ENCODE assay signal across 10 mouse cellular contexts in genomic region chrX:79517646-79518016, GRCm38 (mm10). TPM values are rescaled to one million over a fixed set of nuclear protein-coding genes. Genes with fewer than 3 reads are reported as not detected.
A peak's percentile ranks its signal among the peaks of the same experiment; 100 is the strongest.
DNase-seq lines count a peak whose midpoint lies in the region; ATAC-seq and TF ChIP-seq lines count a peak whose summit lies in the region.
"Had no signal": no experiment of that assay in that cellular context is flagged by ENCODE, and none has a peak within 500 bp of the region (broad histone marks: within the 10 kb centered on the region; RNA-seq: fewer than 3 reads in every experiment).

No protein-coding gene starts in this region.

- no peak overlapping the region for H3K9ac ChIP-seq in kidney, postnatal 0 days (ENCODE audit: low read depth, low read length)
- no peak overlapping the region for H3K9ac ChIP-seq in forebrain, embryonic 12.5 days
- H3K9ac ChIP-seq in intestine, postnatal 0 days (ENCODE audit: low read depth, low read length) = no peak overlapping the region
- no peak overlapping the region for H3K9ac ChIP-seq in neural tube, embryonic 13.5 days

- no peak for TF ChIP-seq CTCF in kidney, postnatal 0 days (IDR thresholded peaks at IDR 0.05; ENCODE audit: low read depth)
- TF ChIP-seq CTCF in intestine, postnatal 0 days (IDR thresholded peaks at IDR 0.05; ENCODE audit: low read depth) = no peak

- H3K4me1 ChIP-seq in kidney, postnatal 0 days (replicated peaks; ENCODE audit: insufficient read depth, low read length) = no peaks in the 10 kb centered on the region
- no peaks in the 10 kb centered on the region for H3K4me1 ChIP-seq in forebrain, embryonic 12.5 days
- no peaks in the 10 kb centered on the region for H3K4me1 ChIP-seq in intestine, postnatal 0 days (replicated peaks; ENCODE audit: control insufficient read depth, insufficient read depth, low read length)
- no peaks in the 10 kb centered on the region for H3K4me1 ChIP-seq in neural tube, embryonic 13.5 days (replicated peaks)
- H3K4me1 ChIP-seq: megakaryocyte, embryonic 14.5 days had no signal

- H3K27me3 ChIP-seq in kidney, postnatal 0 days (ENCODE audit: insufficient read depth, low read length) = no peaks in the 10 kb centered on the region
- H3K27me3 ChIP-seq in forebrain, embryonic 12.5 days = no peaks in the 10 kb centered on the region
- no peaks in the 10 kb centered on the region for H3K27me3 ChIP-seq in intestine, postnatal 0 days (replicated peaks; ENCODE audit: control insufficient read depth, insufficient read depth, low read length)
- H3K27me3 ChIP-seq in neural tube, embryonic 13.5 days = no peaks in the 10 kb centered on the region
- H3K27me3 ChIP-seq: megakaryocyte, embryonic 14.5 days had no signal

- peak overlapping the region; percentile 27 for H3K4me3 ChIP-seq in kidney, postnatal 0 days (replicated peaks; ENCODE audit: low read depth, low read length)
- peak overlapping the region; percentile 39 for H3K4me3 ChIP-seq in forebrain, embryonic 12.5 days (replicated peaks)
- peak overlapping the region; percentile 36 for H3K4me3 ChIP-seq in intestine, postnatal 0 days (ENCODE audit: low read depth, low read length)
- peak overlapping the region; percentile 40 for H3K4me3 ChIP-seq in neural tube, embryonic 13.5 days
- H3K4me3 ChIP-seq: megakaryocyte, embryonic 14.5 days had no signal

- ATAC-seq in kidney, postnatal 0 days (replicated peaks; ENCODE audit: low FRiP score, low read depth) = no peak
- 0 out of 2 replicates have a peak, but pooled peaks have one; percentile 4 for ATAC-seq in forebrain, embryonic 12.5 days (ENCODE audit: low FRiP score)
- no peak for ATAC-seq in intestine, postnatal 0 days
- ATAC-seq in neural tube, embryonic 13.5 days (ENCODE audit: low read depth) = no peak

- peak overlapping the region; percentile 52 for H3K4me2 ChIP-seq in kidney, postnatal 0 days (ENCODE audit: low read length)
- H3K4me2 ChIP-seq in forebrain, embryonic 12.5 days = peak overlapping the region; percentile 51
- H3K4me2 ChIP-seq in intestine, postnatal 0 days (replicated peaks; ENCODE audit: low read depth) = peak overlapping the region; percentile 61
- peak overlapping the region; percentile 55 for H3K4me2 ChIP-seq in neural tube, embryonic 13.5 days

- no peak overlapping the region for H3K27ac ChIP-seq in kidney, postnatal 0 days
- H3K27ac ChIP-seq in forebrain, embryonic 12.5 days = no peak overlapping the region
- no peak overlapping the region for H3K27ac ChIP-seq in intestine, postnatal 0 days (ENCODE audit: low read depth, low read length)
- H3K27ac ChIP-seq in neural tube, embryonic 13.5 days (replicated peaks) = no peak overlapping the region

- WGBS in kidney, postnatal 0 days = 75% methylated on average over 1 of the region's 1 CpGs
- WGBS in forebrain, embryonic 12.5 days = 62% methylated on average over 1 of the region's 1 CpGs
- 66% methylated on average over 1 of the region's 1 CpGs for WGBS in intestine, postnatal 0 days
- WGBS in neural tube, embryonic 13.5 days = 73% methylated on average over 1 of the region's 1 CpGs

- no peaks in the 10 kb centered on the region for H3K9me3 ChIP-seq in kidney, postnatal 0 days (replicated peaks; ENCODE audit: low read length)
- H3K9me3 ChIP-seq in forebrain, embryonic 12.5 days = no peaks in the 10 kb centered on the region
- no peaks in the 10 kb centered on the region for H3K9me3 ChIP-seq in intestine, postnatal 0 days (ENCODE audit: control insufficient read depth)
- H3K9me3 ChIP-seq in neural tube, embryonic 13.5 days = no peaks in the 10 kb centered on the region
- H3K9me3 ChIP-seq: megakaryocyte, embryonic 14.5 days had no signal

- H3K36me3 ChIP-seq in kidney, postnatal 0 days (ENCODE audit: insufficient read depth, low read length) = no peaks in the 10 kb centered on the region
- H3K36me3 ChIP-seq in forebrain, embryonic 12.5 days (replicated peaks) = no peaks in the 10 kb centered on the region
- no peaks in the 10 kb centered on the region for H3K36me3 ChIP-seq in intestine, postnatal 0 days (ENCODE audit: control insufficient read depth, insufficient read depth)
- no peaks in the 10 kb centered on the region for H3K36me3 ChIP-seq in neural tube, embryonic 13.5 days

- no peak for DNase-seq in kidney, postnatal 0 days (ENCODE audit: low spot score)
- DNase-seq in kidney, postnatal 36 days = no peak
- no peak for DNase-seq in cerebellum, adult 9-11 months
- no peak for DNase-seq in right cerebral cortex, postnatal 25 days
- DNase-seq in adrenal gland, adult 2 months = no peak

RNA-seq across cellular contexts. Expression of gene Gm7173, which starts 0.5 kb away (rescaled TPM):
- polyA plus RNA-seq in kidney, postnatal 0 days (2015; fragmentation: Nextera tagmentation; extraction: Ambion mirVana) = 0.16 and 0.45 TPM in 2 replicates
- polyA plus RNA-seq in forebrain, embryonic 12.5 days (2016; fragmentation: Nextera tagmentation; extraction: Ambion mirVana) = 0.55 and 0.93 TPM in 2 replicates
- 0.03 and 0.04 TPM in 2 replicates for polyA plus RNA-seq in intestine, postnatal 0 days (2015; fragmentation: Nextera tagmentation; extraction: Ambion mirVana)
- polyA plus RNA-seq in neural tube, embryonic 13.5 days (2015; fragmentation: Nextera tagmentation; extraction: Ambion mirVana) = 0.54 and 0.56 TPM in 2 replicates
- total RNA-seq in adrenal gland, adult 2 months (2021) = under 1 TPM; 0.17 to 0.59 TPM
- polyA plus RNA-seq in adrenal gland, adult 2 months (2012; rRNA removed) = 0.04 TPM in 1 of 2 replicates, not detected in the other
- total RNA-seq: MEL had no signal
